Mouse (Mus musculus) neutrophil, adult 65 days (primary cell): ENCODE data around the gene Vmn2r103. TPM values are rescaled to one million over a fixed set of nuclear protein-coding genes. Genes with fewer than 3 reads are reported as not detected.

Experiments used
- total RNA-seq: library from RNA; stranded (reverse); gene quantifications from 2 replicates; pipeline ENCODE4 v1.2.4, GENCODE M21; 2023

Vmn2r103 gene
- not detected in 2 replicates for total RNA-seq

DNA sequence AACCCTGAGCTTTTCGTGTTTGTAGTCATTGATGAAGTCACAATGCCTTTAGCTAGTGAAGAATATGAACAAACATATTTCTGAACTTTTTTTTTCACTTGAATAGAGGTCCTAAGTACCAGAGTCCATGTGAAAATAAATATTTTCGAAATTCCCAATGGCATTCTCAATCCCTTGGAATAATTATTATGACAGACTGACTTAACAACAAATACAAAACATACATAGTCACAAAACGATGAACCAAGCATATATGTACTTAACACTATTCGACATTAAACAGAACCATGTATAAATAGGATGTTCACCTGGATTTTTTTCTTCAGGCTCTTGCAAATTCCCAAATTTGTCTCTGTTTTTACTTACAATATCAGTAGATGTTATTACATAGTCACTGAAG is at the start of gene Vmn2r103:
Gene Vmn2r103 (plus strand): TSS at position 301 of the 400 bp plus-strand sequence.

Other genes starting within 250 kb of the Vmn2r103 start
- not detected in 2 replicates for gene Vmn2r101, start 196.1 kb upstream of the Vmn2r103 start, total RNA-seq
- not detected in 2 replicates for gene Vmn2r102, start 113.0 kb upstream of the Vmn2r103 start, total RNA-seq